Mouse (Mus musculus) layer of hippocampus, postnatal 14 days (tissue): ENCODE measurements at regions not wholly inside any gene's neighbourhood (a gene's known extent, or its start where the extent isn't known, plus 50 kb on each side); places are given as distances from the start of the nearest gene placed in this dataset.

ENCODE experiments used
- DNase-seq, 2 experiments: peaks; one replicate each; pipeline ENCODE4 v3.0.0; 2021 to 2022; ENCODE audit warnings: low spot score in 2 of 2, mixed read lengths in 1 of 2

GRCm38 (mm10) chr2:33944301-33944700 is 56.6 kb upstream of the Mvb12b start:
- DNase-seq, result no peak

- no peak for DNase-seq
These were observed 54.3 kb upstream of the Mvb12b start for GRCm38 (mm10) chr2:33942085-33942484.

DNA sequence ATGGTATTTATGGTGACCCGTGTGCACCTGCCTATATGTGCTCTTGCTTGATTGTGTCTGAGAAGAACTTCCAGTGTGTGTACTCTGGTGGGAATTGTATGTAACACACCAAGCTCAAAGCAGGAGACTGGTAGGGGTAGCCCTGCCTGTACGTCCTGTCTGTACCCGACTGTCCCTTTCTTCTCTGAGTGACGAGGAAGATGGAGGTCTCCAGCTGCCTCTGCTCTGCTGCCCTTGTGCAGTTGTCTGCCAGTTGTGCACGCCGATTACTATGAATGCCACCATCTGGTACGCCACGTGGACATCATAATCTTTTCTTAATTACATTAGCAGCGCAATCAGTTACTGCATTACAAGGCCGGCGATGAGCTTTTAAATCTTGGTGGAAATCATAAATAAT is 53.6 kb upstream of the Mvb12b start:
- DNase-seq, result no peak

- DNase-seq, result no peak
These were observed 52.1 kb upstream of the Mvb12b start for GRCm38 (mm10) chr2:33939836-33940235.
